Mouse (Mus musculus) heart, postnatal 14 days (tissue): ENCODE results near the gene Tex19.2. TPM values are rescaled to one million over a fixed set of nuclear protein-coding genes. Genes with fewer than 3 reads are reported as not detected.

Source experiments
- DNase-seq, 2 experiments: peaks; one replicate each; pipeline ENCODE4 v3.0.0; 2021 to 2022
- intact Hi-C: fragments of 180-260 bp; cut with DNase I; formaldehyde crosslinking; loops from one replicate; pipeline ENCODE4 v1.15.1; 2025
- long read RNA-seq, 2 experiments: library from polyadenylated mRNA; stranded (forward); transcript quantifications; one replicate each; pipeline ENCODE4 v2.0.0; 2021
- total RNA-seq, 2 experiments: library from RNA; stranded (reverse); gene quantifications; 2 replicates each; pipeline ENCODE4 v1.2.3; 2021

Tex19.2 gene
- total RNA-seq: not detected
- long read RNA-seq, experiment 1: 0 reads
- long read RNA-seq, experiment 2: 0 reads

DNA sequence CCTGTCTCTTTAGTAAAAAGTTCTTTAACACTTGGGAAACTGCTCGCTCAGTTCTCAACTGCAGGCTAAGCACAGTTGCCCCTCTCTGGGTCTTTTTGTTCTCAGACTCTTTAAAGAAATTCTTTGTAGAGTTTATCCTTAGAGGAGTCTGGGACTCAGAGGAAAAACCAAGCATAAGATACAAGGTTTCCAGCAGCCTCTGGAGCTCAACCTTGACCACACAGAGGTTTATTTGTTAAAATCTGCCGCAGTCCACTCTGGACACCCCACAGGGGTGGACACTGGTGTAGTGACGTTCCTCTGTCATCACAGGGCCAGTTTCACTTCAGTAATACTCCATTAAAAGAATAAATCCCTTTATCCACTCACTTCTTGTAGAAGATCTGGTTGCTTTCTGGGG, at the start of gene Tex19.2:
Gene Tex19.2, minus strand, starts transcription at position 101 of the 400 bp plus-strand sequence.
- intact Hi-C loops: no loop called here
- DNase-seq: no peak

DNA sequence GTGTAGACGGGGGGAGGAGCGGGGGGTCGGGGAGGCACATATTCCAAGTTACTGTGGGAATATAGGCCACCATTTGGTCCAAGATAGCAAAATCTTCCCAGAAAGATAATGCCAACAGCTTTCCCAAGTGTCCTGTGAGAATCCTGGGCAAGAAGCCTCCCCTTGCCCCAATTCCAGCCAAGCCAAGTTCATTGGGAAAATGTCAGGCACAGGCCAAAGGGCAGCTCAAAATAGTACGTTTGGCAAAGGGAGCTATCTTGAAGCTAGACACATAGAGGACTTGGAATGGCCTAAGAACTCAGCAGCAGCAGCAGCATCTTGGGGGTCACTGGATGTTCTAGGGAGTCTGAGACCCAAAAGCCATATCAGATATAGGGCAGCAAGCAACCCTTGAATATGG, 45.3 kb upstream of the Tex19.2 start:
- no peak for DNase-seq
- intact Hi-C loops: no loop called here

DNA sequence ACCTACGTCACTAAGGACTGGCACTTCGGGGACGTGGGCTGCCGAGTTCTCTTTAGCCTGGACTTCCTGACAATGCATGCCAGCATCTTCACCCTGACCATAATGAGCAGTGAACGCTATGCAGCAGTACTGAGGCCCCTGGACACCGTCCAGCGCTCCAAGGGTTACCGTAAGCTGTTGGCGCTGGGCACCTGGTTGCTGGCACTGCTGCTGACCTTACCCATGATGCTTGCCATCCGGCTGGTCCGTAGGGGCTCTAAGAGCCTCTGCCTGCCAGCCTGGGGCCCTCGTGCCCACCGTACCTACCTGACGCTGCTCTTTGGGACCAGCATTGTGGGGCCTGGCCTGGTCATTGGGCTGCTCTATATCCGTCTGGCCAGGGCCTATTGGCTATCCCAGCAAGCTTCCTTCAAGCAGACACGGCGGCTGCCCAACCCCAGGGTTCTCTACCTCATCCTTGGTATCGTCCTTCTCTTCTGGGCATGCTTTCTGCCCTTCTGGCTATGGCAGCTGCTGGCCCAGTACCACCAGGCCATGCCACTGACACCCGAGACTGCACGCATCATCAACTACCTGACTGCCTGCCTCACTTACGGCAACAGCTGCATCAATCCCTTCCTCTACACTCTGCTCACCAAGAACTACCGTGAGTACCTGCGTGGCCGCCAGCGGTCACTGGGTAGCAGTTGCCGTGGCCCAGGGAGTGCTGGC, 42.3 kb upstream of the Tex19.2 start:
- intact Hi-C loops: no loop called here
- DNase-seq: no peak

DNA sequence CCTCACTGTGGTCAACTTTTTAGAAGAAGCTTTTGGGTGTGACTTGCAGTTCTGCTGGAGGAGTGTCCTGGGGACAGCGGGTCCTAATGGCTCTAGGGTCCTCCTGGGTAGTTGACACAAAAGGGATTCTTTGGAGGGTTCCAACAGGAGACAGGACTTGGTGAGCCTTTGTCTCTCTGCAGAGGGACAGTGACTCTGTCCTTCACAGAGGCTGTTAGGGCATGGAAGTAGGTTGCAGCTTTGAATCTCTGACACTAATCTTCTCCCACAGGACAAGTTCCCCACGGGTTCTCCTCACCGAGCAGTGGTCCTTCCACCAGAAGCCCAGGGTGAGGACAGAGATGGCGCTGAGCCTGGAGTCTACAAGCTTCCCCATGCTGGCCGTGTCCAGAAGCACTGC, 41.5 kb upstream of the Tex19.2 start, which contains the start of gene Uts2r:
Gene Uts2r, plus strand, starts transcription at position 301 of the 400 bp plus-strand sequence.
- DNase-seq: no peak
- intact Hi-C loops: no loop called here

DNA sequence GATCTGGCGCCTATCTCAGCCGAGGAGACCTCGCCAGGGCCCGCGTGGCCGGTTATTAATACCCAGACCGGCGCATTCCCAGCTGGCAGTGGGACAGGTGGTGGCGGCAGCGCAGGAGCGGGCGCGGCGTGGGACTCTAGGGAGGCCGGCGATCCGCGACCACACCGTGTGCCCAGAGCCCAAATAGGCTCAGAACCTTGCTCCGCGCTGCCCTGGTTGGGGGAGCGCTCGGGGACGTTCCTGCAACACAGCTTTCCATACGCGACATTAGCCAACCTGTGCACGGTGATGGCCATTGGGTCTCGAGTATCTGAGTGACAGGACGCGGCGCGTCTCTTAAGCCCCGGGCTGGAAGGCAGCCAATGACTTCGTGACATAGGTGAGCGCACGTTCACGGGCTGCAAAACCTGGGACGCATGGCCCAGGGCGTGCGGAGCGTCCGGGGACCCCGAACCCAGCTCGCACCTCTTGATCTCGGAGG, 38.0 kb upstream of the Tex19.2 start:
- intact Hi-C loops: no loop called here
- DNase-seq: peak; percentile 64 to 72

DNA sequence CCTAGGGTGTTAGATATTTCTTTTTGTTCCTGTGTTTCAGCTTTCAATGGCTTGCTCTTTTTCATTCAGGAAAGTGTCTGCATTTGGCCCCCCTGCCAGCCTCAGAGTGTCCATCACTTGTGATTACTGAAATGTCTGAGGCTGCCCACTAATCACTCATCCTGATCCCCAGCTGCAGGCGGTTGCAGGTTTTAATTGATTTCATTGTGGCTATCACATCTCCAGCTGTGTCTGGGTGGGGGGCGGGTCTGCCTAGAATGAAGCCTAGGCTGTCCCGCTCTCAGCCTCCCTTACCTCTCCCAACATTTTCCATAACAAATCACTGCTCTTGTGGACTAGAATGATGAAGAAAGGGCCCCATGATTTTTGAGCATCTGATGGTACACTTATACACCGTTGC, 35.7 kb upstream of the Tex19.2 start:
- intact Hi-C loops: no loop called here
- no peak for DNase-seq

DNA sequence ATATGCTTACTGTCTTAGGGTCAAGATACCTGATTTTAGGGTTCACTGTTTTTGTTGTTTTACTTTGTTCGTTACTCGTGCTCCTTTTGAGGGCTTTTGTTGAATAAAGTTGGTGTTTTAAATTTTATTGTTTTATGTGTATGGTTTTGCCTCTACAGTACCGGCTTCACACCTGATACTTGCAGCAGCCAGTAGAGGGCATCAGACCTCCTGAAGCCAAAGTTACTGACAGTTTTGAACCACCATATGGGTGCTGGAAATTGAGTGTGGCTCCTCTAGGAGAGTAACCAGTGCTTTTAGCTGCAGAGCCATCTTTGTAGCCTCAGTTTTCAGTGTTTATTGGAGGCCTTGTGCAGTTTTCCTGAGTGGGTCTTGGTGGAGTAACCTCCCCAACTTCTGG, 29.7 kb upstream of the Tex19.2 start:
- no peak for DNase-seq
- intact Hi-C loops: no loop called here

DNA sequence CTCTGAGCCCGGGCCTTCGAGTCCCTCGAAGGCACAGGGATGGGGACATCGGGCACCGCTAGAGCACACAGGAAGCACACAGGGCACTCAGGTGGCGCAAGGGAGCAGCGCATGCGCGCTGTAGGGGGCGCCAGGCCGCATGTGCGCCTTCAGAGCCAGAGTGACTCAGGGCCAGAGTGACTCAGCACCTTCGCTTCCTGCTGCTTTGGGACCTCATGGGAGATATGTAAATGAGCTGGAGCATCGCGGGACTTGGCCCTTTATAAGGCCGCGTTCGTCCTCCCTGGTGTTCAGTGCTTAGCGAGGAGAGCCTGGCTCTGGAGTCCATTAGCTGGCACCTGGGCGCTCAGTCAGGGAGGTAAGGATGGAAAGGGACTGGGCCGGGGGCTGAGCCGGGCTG, 27.4 kb upstream of the Tex19.2 start, which contains the start of gene Tex19.1:
Gene Tex19.1, plus strand, starts transcription at position 279 of the 400 bp plus-strand sequence.
- no peak for DNase-seq
- intact Hi-C loops: no loop called here

DNA sequence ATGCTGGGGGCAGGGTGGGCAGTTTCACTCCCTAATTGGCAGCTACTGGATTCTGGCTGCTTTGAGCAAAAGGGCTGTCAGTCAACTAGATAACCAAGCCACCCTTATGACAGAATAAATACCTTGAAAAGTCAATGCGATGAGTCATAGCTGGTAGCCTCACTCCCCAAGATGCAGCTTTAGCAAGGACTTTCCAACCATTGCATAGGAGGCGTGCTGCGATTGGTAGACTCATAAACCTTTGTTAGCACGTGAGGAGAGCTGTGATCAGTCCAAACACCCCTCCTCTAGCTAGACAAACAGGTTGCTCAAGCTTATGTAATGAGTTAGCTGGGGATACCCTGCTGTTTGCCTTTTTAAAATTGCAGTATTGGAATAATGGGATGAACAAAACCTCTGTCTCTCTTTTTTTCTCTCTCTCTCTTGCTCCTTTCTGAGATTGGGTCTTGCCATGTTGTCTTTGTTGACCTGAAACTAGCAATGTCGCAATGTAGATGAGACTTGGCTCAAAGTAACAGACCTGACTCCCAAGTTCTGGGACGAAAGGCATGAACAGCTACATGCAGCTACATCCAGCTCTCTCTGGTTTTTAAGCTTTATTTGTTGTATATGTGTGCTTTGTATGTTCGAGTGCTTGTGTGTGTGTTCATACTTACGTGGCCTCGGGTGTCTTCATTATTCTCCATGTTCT, 25.0 kb upstream of the Tex19.2 start:
- intact Hi-C loops: no loop called here
- no peak for DNase-seq

DNA sequence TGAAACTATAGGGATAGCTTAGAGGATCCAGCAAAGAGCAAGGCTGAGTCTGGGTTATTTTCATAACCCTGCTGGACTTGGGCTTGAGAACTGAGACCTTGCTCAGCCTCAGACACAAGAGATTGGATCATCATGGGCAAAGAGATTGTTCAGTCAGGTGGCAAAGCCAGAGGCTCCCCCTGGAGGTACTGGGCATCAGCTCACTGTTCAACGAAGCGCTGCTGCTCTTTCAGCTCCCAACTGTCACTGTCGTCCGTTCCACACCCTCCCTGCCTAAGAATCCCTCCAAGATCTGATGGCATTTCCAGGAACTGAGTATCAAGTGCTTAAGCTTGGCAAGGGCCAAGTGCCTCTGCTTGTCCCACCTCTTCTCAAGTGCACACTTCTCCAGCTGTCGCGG, 20.3 kb upstream of the Tex19.2 start:
- peak in 1 of 2 experiments; percentile 23 for DNase-seq
- intact Hi-C loops: loop anchor here (5.0 kb wide), 1 partner anchor 81 kb away; no protein-coding TSS in a partner anchor

DNA sequence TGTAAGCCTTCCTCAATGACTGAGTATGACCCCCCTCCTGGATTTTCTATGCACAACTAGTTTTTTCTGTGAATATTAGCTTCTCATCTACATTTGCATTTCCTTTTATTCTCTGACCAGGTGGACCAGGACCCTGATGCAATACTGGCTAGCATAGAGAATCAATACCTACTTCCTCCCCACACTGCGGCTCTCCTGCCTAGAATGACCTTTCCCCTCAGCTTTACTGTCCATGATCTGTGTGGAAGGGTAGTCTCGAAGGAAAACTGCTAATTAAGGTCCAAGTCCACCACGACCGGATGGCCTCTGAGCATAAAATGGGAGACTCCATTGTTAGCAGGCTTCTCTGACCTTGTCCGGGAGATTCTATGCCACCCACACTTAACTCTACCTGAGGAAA, 19.2 kb upstream of the Tex19.2 start:
- intact Hi-C loops: loop anchor here (5.0 kb wide), 1 partner anchor 80 kb away; no protein-coding TSS in a partner anchor
- DNase-seq: no peak

DNA sequence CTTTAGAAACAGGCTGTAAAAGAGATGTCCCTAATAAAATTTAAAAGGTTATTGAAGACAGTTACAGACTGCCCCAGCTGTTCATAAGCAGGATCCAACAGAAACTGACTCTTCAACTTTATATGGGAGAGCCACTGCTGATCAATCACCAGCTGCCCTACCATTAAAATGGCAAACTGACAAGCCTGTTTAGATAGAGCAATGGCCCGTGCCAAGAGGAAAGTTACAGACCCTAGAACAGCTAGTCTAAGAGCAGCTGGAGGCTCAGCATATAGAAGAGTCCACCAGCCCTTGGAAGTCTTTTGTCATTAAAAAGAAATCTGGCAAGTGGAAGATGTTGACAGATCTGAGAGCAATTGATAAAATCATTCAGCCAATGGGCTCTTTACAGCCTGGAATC, 16.1 kb upstream of the Tex19.2 start:
- intact Hi-C loops: no loop called here
- DNase-seq: no peak

DNA sequence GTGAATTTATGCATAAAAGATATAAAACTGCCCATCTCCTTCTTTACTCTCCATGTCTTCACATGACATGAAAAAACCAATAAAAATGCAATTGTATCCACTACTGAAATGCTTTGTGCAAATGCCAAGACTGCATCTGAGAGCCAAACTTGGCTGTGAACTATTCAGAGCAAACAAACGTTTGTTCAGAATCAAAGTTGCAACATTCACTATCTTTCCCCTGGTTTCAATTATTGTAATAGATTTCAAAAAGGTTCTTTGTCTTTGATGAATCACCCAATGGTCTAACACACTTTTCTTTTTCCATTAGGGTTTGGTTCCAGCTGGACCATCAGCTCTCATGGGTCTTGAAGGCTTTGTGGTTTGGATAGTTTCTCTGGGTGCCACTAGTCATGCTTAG, 11.1 kb upstream of the Tex19.2 start:
- intact Hi-C loops: no loop called here
- DNase-seq: no peak

DNA sequence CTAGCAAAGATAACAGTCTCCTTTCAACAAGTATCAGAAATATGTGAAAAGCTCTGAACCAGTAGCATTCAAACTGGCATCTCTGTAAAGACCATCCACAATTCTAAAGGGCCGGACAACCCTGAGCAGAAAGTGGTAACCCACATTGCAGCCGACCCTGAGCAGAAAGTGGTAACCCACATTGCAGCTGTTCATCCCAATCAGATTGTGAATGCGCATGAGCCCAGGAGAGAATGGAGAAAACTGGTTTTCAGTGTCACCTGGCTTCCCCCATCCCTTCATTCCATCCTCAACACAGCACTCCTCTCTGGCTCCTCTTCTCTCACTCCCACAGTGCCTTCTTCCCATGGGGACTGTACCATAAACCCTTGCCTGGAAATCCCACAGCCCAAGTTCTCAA, 9.0 kb upstream of the Tex19.2 start:
- DNase-seq: no peak
- intact Hi-C loops: no loop called here

DNA sequence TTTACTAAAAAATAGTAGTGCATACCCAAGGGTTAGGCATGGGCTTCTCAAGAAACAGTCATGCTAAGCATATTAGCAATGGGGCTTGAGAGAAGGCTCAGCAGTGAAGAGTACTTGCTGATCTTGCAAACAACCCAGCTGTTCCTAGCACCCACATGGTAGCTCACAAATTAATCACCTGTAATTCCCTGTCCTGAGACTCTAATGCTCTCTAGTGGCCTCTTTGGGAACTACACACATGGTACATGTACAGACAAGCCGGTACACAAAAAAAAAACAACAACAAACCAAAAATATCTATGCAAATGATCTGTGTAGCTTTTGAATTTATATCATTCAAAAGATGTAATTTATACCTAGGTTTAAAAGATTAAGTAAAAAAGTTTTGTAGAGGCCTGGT, 7.9 kb upstream of the Tex19.2 start:
- DNase-seq: no peak
- intact Hi-C loops: no loop called here

DNA sequence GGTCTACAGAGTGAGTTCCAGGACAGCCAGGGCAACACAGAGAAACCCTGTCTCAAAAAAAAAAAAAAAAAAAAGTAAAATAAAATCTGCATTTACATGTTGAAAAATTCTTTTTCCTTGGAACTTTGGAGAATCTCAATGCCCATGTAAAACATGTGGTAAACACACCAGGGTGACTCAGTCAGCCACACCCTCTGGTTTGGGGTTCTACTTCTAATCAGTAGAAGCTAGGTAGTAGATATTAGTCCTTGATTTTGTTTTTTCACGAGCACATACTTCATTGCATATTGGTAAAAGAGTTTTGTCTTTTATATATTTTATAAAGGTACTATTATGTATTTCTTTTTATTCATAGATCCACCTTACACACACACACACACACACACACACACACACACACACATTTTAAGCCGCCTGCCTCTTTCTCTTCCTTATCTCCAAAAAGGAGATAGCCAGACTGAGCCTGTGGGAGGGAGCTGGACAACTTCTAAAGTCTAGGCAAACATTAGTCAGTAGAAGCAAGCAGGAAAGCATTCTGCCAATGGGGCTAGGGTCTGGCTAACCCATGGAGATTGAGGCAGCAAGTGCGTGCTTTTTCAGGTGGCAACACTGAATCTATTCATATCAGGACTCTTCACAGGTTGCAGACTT, 7.2 kb upstream of the Tex19.2 start:
- DNase-seq: no peak

DNA sequence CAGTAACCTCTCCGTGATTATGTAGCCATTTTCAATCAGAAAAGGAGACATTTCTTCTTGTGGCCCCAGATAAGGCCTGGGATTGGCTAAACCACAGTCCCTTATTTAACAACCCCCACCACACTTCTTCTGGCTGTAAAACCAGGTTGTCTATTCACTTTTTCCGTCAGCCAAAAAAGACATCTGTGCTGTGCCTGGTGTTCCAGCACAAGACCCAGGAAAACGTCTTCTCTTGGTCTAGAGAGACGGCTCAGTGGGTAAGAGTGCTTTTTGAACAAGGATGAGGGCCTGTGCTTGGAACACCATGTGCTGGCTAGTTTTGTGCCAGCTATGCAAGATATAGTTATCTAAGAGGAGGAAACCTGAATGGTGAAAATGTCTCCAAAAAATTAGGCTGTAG, 5.0 kb upstream of the Tex19.2 start:
- intact Hi-C loops: no loop called here
- DNase-seq: no peak

More for the DNA sequence above, 7.2 kb upstream of the Tex19.2 start:
- intact Hi-C loops: no loop called here

DNA sequence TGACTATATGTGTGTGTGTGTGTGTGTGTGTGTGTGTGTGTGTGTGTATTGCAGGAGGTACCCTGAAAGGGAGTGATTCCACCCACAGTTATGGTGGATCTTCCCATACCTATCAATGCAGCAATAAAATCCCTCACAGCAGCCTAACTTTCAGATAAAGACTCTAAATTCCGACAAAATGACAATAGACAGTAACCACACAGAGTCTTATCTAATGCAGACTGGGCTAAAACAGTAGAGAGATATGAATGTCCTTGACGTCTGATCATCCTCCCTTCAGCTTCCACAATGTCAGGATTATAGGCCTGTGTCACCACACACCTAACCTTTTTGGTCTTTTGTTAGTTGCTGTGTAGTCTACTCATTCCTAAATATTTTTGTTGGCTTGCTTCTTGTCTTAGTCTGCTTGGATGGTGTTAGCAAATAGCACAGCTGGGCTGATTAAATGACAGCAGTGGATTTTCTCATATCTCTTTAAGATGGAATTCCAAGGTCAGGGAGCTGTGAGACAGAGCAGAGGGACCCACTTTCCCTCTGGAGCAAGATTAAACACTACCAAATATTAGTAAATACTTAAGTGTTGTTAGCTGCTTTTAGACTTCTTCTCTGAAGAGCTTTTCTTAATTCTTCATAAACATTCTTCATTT, 3.7 kb upstream of the Tex19.2 start:
- intact Hi-C loops: no loop called here

DNA sequence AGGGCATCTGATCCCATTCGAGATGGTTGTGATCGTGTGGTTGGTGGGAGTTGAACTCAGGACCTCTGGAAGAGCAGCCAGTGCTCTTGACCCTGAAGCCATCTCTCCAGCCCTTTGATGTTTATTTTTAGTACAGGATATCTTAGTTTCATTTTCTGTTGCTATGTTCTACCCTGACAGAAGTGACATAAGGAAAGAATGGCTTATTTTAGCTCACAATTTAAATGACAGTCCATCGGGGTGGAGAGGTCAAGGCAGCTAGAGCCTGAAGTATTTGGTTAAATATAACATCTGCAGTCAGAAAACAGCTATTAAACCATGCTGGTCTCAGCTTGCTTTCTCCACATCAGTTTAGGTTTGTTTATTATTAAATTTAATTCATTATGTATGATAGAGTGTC, 2.7 kb upstream of the Tex19.2 start:
- intact Hi-C loops: no loop called here
- DNase-seq: no peak

More for the DNA sequence above, 3.7 kb upstream of the Tex19.2 start:
- DNase-seq: no peak

DNA sequence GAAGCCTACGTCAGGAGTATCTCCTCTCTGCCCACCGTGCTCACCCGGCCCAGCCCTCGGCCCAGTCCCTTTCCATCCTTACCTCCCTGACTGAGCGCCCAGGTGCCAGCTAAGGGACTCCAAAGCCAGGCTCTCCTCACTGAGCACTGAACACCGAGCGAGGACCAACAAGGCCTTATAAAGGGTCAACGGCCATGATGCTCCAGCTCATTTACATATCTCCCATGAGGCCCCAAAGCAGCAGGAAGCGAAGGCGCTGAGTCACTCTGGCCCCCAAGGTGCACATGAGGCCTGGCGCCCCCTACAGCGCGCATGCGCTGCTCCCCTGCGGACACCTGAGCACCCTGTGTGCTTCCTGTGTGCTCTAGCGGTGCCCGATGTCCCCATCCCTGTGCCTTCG, 371 bp downstream of the Tex19.2 start:
- no peak for DNase-seq
- intact Hi-C loops: no loop called here
